Mouse (Mus musculus): Measurements from ENCODE around the gene Tbc1d10b. TPM values are rescaled to one million over a fixed set of nuclear protein-coding genes. Genes with fewer than 3 reads are reported as not detected.
"Not testable (repeated sequence)": the region's sequence is repeated elsewhere in the genome, so short reads cannot be mapped to it uniquely, and the experiment has no call there.

Tbc1d10b gene
- polyA plus RNA-seq (2014; fragmentation: Nextera tagmentation; extraction: Ambion mirVana): 15.8 and 19.2 TPM in 2 replicates

- H3K4me1 ChIP-seq (ENCODE audit: control insufficient read depth, insufficient read depth, low read length): no peaks in the 10 kb centered on the region; the same call in 1 of the 2 replicates
- no peaks in the 10 kb centered on the region; the same call in 1 of the 2 replicates for H3K36me3 ChIP-seq (replicated peaks; ENCODE audit: control insufficient read depth, insufficient read depth, low read depth, low read length)
- H3K4me2 ChIP-seq (ENCODE audit: low read depth, low read length): peak within 1 kb of the TSS; percentile 89
- WGBS: 0% methylated on average over 7 of the region's 44 CpGs
- H3K4me3 ChIP-seq (ENCODE audit: low read depth, low read length): peak within 1 kb of the TSS; percentile 92
- no peaks in the 10 kb centered on the region for H3K9me3 ChIP-seq (replicated peaks; ENCODE audit: control insufficient read depth, low read length)
- peak within 1 kb of the TSS; percentile 71 for H3K27ac ChIP-seq (replicated peaks; ENCODE audit: low read depth, low read length)
- H3K27me3 ChIP-seq (ENCODE audit: control insufficient read depth, insufficient read depth, low read length): no peaks in the 10 kb centered on the region
- no peak for DNase-seq (ENCODE audit: low spot score)
- 0 out of 2 replicates have a peak, but pooled peaks have one; percentile 0 for ATAC-seq (replicated peaks; ENCODE audit: insufficient number of reproducible peaks, low FRiP score, low TSS enrichment, low read depth)
- peak within 1 kb of the TSS; percentile 89 for H3K9ac ChIP-seq (replicated peaks; ENCODE audit: low read length)
These were observed at the start of gene Tbc1d10b for GRCm38 (mm10) chr7:127208295-127208552. TSS of gene Tbc1d10b (minus strand) at chr7:127208468.

- H3K9me3 ChIP-seq (replicated peaks; ENCODE audit: control insufficient read depth, low read length): no peaks in the 10 kb centered on the region
- H3K4me2 ChIP-seq (ENCODE audit: low read depth, low read length): no peak overlapping the region
- H3K4me1 ChIP-seq (ENCODE audit: control insufficient read depth, insufficient read depth, low read length): no peaks in the 10 kb centered on the region; the same call in 1 of the 2 replicates
- no peak overlapping the region for H3K4me3 ChIP-seq (ENCODE audit: low read depth, low read length)
- H3K27me3 ChIP-seq (ENCODE audit: control insufficient read depth, insufficient read depth, low read length): no peaks in the 10 kb centered on the region
- ATAC-seq (replicated peaks; ENCODE audit: insufficient number of reproducible peaks, low FRiP score, low TSS enrichment, low read depth) (no peak), DNase-seq (ENCODE audit: low spot score) (no peak)
- H3K36me3 ChIP-seq (replicated peaks; ENCODE audit: control insufficient read depth, insufficient read depth, low read depth, low read length): no peaks in the 10 kb centered on the region
- WGBS: 91% methylated on average over 5 of the region's 5 CpGs
- H3K27ac ChIP-seq (replicated peaks; ENCODE audit: low read depth, low read length): no peak overlapping the region
- no peak overlapping the region for H3K9ac ChIP-seq (replicated peaks; ENCODE audit: low read length)
These were observed 48.2 kb upstream of the Tbc1d10b start for GRCm38 (mm10) chr7:127256518-127256917.

- no peak overlapping the region for H3K4me3 ChIP-seq (ENCODE audit: low read depth, low read length)
- no peaks in the 10 kb centered on the region for H3K9me3 ChIP-seq (replicated peaks; ENCODE audit: control insufficient read depth, low read length)
- H3K27me3 ChIP-seq (ENCODE audit: control insufficient read depth, insufficient read depth, low read length): no peaks in the 10 kb centered on the region
- H3K27ac ChIP-seq (replicated peaks; ENCODE audit: low read depth, low read length): no peak overlapping the region
- no peaks in the 10 kb centered on the region; the same call in 1 of the 2 replicates for H3K4me1 ChIP-seq (ENCODE audit: control insufficient read depth, insufficient read depth, low read length)
- H3K9ac ChIP-seq (replicated peaks; ENCODE audit: low read length): no peak overlapping the region
- no peak overlapping the region for H3K4me2 ChIP-seq (ENCODE audit: low read depth, low read length)
- DNase-seq (ENCODE audit: low spot score) (no peak), ATAC-seq (replicated peaks; ENCODE audit: insufficient number of reproducible peaks, low FRiP score, low TSS enrichment, low read depth) (no peak)
- no peaks in the 10 kb centered on the region for H3K36me3 ChIP-seq (replicated peaks; ENCODE audit: control insufficient read depth, insufficient read depth, low read depth, low read length)
- 92% methylated on average over 2 of the region's 2 CpGs for WGBS
These were observed 47.7 kb upstream of the Tbc1d10b start for GRCm38 (mm10) chr7:127255965-127256364.

GRCm38 (mm10) chr7:127255008-127255407 lies 46.7 kb upstream of the Tbc1d10b start:
- Histone ChIP-seq H3K4me1 (ENCODE audit: control insufficient read depth, insufficient read depth, low read length) (no peaks in the 10 kb centered on the region; the same call in 1 of the 2 replicates), H3K36me3 (replicated peaks; ENCODE audit: control insufficient read depth, insufficient read depth, low read depth, low read length) (no peaks in the 10 kb centered on the region; the same call in 1 of the 2 replicates), H3K27me3 (ENCODE audit: control insufficient read depth, insufficient read depth, low read length) (no peaks in the 10 kb centered on the region), H3K4me2 (ENCODE audit: low read depth, low read length) (peak overlapping the region; percentile 86), H3K9ac (replicated peaks; ENCODE audit: low read length) (peak overlapping the region; percentile 74), H3K9me3 (replicated peaks; ENCODE audit: control insufficient read depth, low read length) (no peaks in the 10 kb centered on the region), H3K27ac (replicated peaks; ENCODE audit: low read depth, low read length) (peak overlapping the region; percentile 74), H3K4me3 (ENCODE audit: low read depth, low read length) (no peak overlapping the region)
- DNase-seq (ENCODE audit: low spot score): no peak
- 33% methylated on average over 4 of the region's 4 CpGs for WGBS
- no peak for ATAC-seq (replicated peaks; ENCODE audit: insufficient number of reproducible peaks, low FRiP score, low TSS enrichment, low read depth)

- H3K36me3 ChIP-seq (replicated peaks; ENCODE audit: control insufficient read depth, insufficient read depth, low read depth, low read length): no peaks in the 10 kb centered on the region; the same call in 1 of the 2 replicates
- 1% methylated on average over 122 of the region's 136 CpGs for WGBS
These were observed 45.8 kb upstream of the Tbc1d10b start for GRCm38 (mm10) chr7:127253821-127254769.

GRCm38 (mm10) chr7:127253341-127253740 lies 45.1 kb upstream of the Tbc1d10b start:
- Histone ChIP-seq H3K9me3 (replicated peaks; ENCODE audit: control insufficient read depth, low read length) (no peaks in the 10 kb centered on the region), H3K4me1 (ENCODE audit: control insufficient read depth, insufficient read depth, low read length) (no peaks in the 10 kb centered on the region; the same call in 1 of the 2 replicates), H3K27me3 (ENCODE audit: control insufficient read depth, insufficient read depth, low read length) (no peaks in the 10 kb centered on the region), H3K27ac (replicated peaks; ENCODE audit: low read depth, low read length) (no peak overlapping the region), H3K9ac (replicated peaks; ENCODE audit: low read length) (no peak overlapping the region; the same call in 1 of the 2 replicates), H3K4me3 (ENCODE audit: low read depth, low read length) (peak overlapping the region; percentile 51), H3K4me2 (ENCODE audit: low read depth, low read length) (peak overlapping the region; percentile 61), H3K36me3 (replicated peaks; ENCODE audit: control insufficient read depth, insufficient read depth, low read depth, low read length) (no peaks in the 10 kb centered on the region; the same call in 1 of the 2 replicates)
- WGBS: 83% methylated on average over 6 of the region's 6 CpGs
- no peak for DNase-seq (ENCODE audit: low spot score)
- ATAC-seq (replicated peaks; ENCODE audit: insufficient number of reproducible peaks, low FRiP score, low TSS enrichment, low read depth): no peak

More at GRCm38 (mm10) chr7:127253821-127254769, 45.8 kb upstream of the Tbc1d10b start:
- H3K9me3 ChIP-seq (replicated peaks; ENCODE audit: control insufficient read depth, low read length): no peaks in the 10 kb centered on the region
- DNase-seq (ENCODE audit: low spot score): peak; percentile 98
- peak overlapping the region; percentile 74 for H3K27ac ChIP-seq (replicated peaks; ENCODE audit: low read depth, low read length)
- peak overlapping the region; percentile 51 for H3K4me3 ChIP-seq (ENCODE audit: low read depth, low read length)
- H3K4me1 ChIP-seq (ENCODE audit: control insufficient read depth, insufficient read depth, low read length): no peaks in the 10 kb centered on the region; the same call in 1 of the 2 replicates
- ATAC-seq (replicated peaks; ENCODE audit: insufficient number of reproducible peaks, low FRiP score, low TSS enrichment, low read depth): peak; percentile 95
- H3K27me3 ChIP-seq (ENCODE audit: control insufficient read depth, insufficient read depth, low read length): no peaks in the 10 kb centered on the region
- peak overlapping the region; percentile 74 for H3K9ac ChIP-seq (replicated peaks; ENCODE audit: low read length)
- peak overlapping the region; percentile 86 for H3K4me2 ChIP-seq (ENCODE audit: low read depth, low read length)

GRCm38 (mm10) chr7:127252414-127252813 lies 44.1 kb upstream of the Tbc1d10b start:
- Histone ChIP-seq H3K4me3 (ENCODE audit: low read depth, low read length) (no peak overlapping the region), H3K27me3 (ENCODE audit: control insufficient read depth, insufficient read depth, low read length) (no peaks in the 10 kb centered on the region), H3K27ac (replicated peaks; ENCODE audit: low read depth, low read length) (no peak overlapping the region), H3K4me2 (ENCODE audit: low read depth, low read length) (no peak overlapping the region), H3K9me3 (replicated peaks; ENCODE audit: control insufficient read depth, low read length) (no peaks in the 10 kb centered on the region), H3K4me1 (ENCODE audit: control insufficient read depth, insufficient read depth, low read length) (no peaks in the 10 kb centered on the region; the same call in 1 of the 2 replicates), H3K9ac (replicated peaks; ENCODE audit: low read length) (no peak overlapping the region), H3K36me3 (replicated peaks; ENCODE audit: control insufficient read depth, insufficient read depth, low read depth, low read length) (no peaks in the 10 kb centered on the region; the same call in none of the 2 replicates)
- DNase-seq (ENCODE audit: low spot score) (peak; percentile 64), ATAC-seq (replicated peaks; ENCODE audit: insufficient number of reproducible peaks, low FRiP score, low TSS enrichment, low read depth) (no peak)
- WGBS: 83% methylated on average over 2 of the region's 2 CpGs

- DNase-seq (ENCODE audit: low spot score); H3K9me3 ChIP-seq (replicated peaks; ENCODE audit: control insufficient read depth, low read length); H3K9ac ChIP-seq (replicated peaks; ENCODE audit: low read length); H3K4me3 ChIP-seq (ENCODE audit: low read depth, low read length); H3K4me2 ChIP-seq (ENCODE audit: low read depth, low read length); H3K36me3 ChIP-seq (replicated peaks; ENCODE audit: control insufficient read depth, insufficient read depth, low read depth, low read length); H3K4me1 ChIP-seq (ENCODE audit: control insufficient read depth, insufficient read depth, low read length); ATAC-seq (replicated peaks; ENCODE audit: insufficient number of reproducible peaks, low FRiP score, low TSS enrichment, low read depth); H3K27ac ChIP-seq (replicated peaks; ENCODE audit: low read depth, low read length); H3K27me3 ChIP-seq (ENCODE audit: control insufficient read depth, insufficient read depth, low read length): not testable (repeated sequence)
- WGBS: 93% methylated on average over 8 of the region's 8 CpGs
These were observed 42.2 kb upstream of the Tbc1d10b start for GRCm38 (mm10) chr7:127250511-127250910.

All from embryonic facial prominence, embryonic 11.5 days (tissue).